Mouse (Mus musculus): ENCODE results near the gene Aldh3a2.
"Not testable (repeated sequence)": the region's sequence is repeated elsewhere in the genome, so short reads cannot be mapped to it uniquely, and the experiment has no call there.

Aldh3a2 gene

GRCm38 (mm10) chr11:61266551-61267533, at the start of gene Aldh3a2:
Gene Aldh3a2, minus strand, starts transcription at chr11:61267464.
- peak; percentile 97 for DNase-seq (ENCODE audit: low read depth, low spot score)

- DNase-seq (ENCODE audit: low read depth, low spot score), result no peak
Observed at GRCm38 (mm10) chr11:61316864-61317263, 49.6 kb upstream of the Aldh3a2 start.

GRCm38 (mm10) chr11:61310321-61310720, 43.1 kb upstream of the Aldh3a2 start:
- no peak for DNase-seq (ENCODE audit: low read depth, low spot score)

- no peak for DNase-seq (ENCODE audit: low read depth, low spot score)
Observed at GRCm38 (mm10) chr11:61309831-61310230, 42.6 kb upstream of the Aldh3a2 start.

GRCm38 (mm10) chr11:61307795-61308194, 40.5 kb upstream of the Aldh3a2 start:
- no peak for DNase-seq (ENCODE audit: low read depth, low spot score)

GRCm38 (mm10) chr11:61305377-61305776, 38.1 kb upstream of the Aldh3a2 start:
- peak; percentile 12 for DNase-seq (ENCODE audit: low read depth, low spot score)

- DNase-seq (ENCODE audit: low read depth, low spot score), result not testable (repeated sequence)
Observed at GRCm38 (mm10) chr11:61304535-61304934, 37.3 kb upstream of the Aldh3a2 start.

GRCm38 (mm10) chr11:61300716-61301392, 33.6 kb upstream of the Aldh3a2 start:
- DNase-seq (ENCODE audit: low read depth, low spot score), result no peak

- DNase-seq (ENCODE audit: low read depth, low spot score), result no peak
Observed at GRCm38 (mm10) chr11:61300205-61300604, 32.9 kb upstream of the Aldh3a2 start.

- DNase-seq (ENCODE audit: low read depth, low spot score), result no peak
Observed at GRCm38 (mm10) chr11:61297901-61298300, 30.6 kb upstream of the Aldh3a2 start.

- no peak for DNase-seq (ENCODE audit: low read depth, low spot score)
Observed at GRCm38 (mm10) chr11:61297326-61297725, 30.1 kb upstream of the Aldh3a2 start.

GRCm38 (mm10) chr11:61296556-61296955, 29.3 kb upstream of the Aldh3a2 start:
- DNase-seq (ENCODE audit: low read depth, low spot score), result no peak

- DNase-seq (ENCODE audit: low read depth, low spot score), result no peak
Observed at GRCm38 (mm10) chr11:61295556-61295955, 28.3 kb upstream of the Aldh3a2 start.

- DNase-seq (ENCODE audit: low read depth, low spot score), result no peak
Observed at GRCm38 (mm10) chr11:61294431-61294830, 27.2 kb upstream of the Aldh3a2 start.

GRCm38 (mm10) chr11:61293251-61293650, 26.0 kb upstream of the Aldh3a2 start:
- DNase-seq (ENCODE audit: low read depth, low spot score), result no peak

GRCm38 (mm10) chr11:61284323-61284722, 17.1 kb upstream of the Aldh3a2 start:
- DNase-seq (ENCODE audit: low read depth, low spot score), result peak; percentile 43

- DNase-seq (ENCODE audit: low read depth, low spot score), result peak; percentile 64
Observed at GRCm38 (mm10) chr11:61283414-61284049, 16.3 kb upstream of the Aldh3a2 start.

- peak; percentile 88 for DNase-seq (ENCODE audit: low read depth, low spot score)
Observed at GRCm38 (mm10) chr11:61278445-61279077, 11.3 kb upstream of the Aldh3a2 start.

- DNase-seq (ENCODE audit: low read depth, low spot score), result peak; percentile 65
Observed at GRCm38 (mm10) chr11:61277937-61278336, 10.7 kb upstream of the Aldh3a2 start.

GRCm38 (mm10) chr11:61276482-61276881, 9.2 kb upstream of the Aldh3a2 start:
- DNase-seq (ENCODE audit: low read depth, low spot score), result no peak

GRCm38 (mm10) chr11:61275106-61275505, 7.8 kb upstream of the Aldh3a2 start:
- DNase-seq (ENCODE audit: low read depth, low spot score), result no peak

GRCm38 (mm10) chr11:61274421-61274820, 7.2 kb upstream of the Aldh3a2 start:
- DNase-seq (ENCODE audit: low read depth, low spot score), result no peak
